In the genomic region with DNA sequence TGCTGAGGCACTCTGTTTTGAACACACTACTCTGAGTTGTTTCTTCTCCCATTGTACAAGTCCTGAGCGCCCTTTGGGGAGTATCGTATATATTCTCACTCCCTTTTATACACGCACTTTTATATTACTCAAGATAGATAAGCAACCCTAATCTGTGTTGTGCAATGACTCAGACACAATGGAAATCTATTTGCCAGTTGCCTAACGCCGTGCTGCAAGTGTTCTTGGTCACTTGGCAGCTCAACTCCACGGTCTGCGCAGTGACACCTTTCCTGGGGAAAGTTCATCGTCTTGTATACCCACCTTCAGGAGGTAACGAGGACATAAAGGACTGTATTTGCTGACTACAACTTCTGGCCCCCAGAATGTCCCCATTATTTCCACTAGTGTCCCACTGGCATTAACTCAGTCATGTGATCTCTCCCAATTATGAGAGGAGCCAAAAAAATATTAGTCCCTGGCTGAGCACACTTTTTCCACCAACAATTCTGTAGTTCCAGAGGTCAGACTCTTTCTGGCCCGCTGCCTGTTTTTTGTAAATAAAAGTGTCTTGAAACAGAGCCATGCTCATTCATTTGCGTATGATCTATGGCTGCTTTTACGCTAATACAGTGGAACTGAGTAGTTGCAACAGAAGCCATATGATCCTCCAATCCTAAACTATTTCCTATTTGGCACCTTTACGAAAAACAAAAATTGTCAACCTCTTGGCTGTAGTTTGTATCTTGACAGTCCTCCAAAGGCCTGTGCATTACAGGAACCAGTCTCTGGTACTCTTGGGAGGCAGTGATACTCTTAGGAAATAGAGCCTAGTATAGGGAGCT, we compare ENCODE assay signal across 8 mouse cellular contexts. TPM values are rescaled to one million over a fixed set of nuclear protein-coding genes. Genes with fewer than 3 reads are reported as not detected.
DNase-seq lines count a peak whose midpoint lies in the region; TF ChIP-seq lines count a peak whose summit lies in the region.

No protein-coding gene starts in this region.

- peak overlapping the region; percentile 58 for H3K4me3 ChIP-seq in gastrocnemius, adult 2 months

- H3K27ac ChIP-seq in gastrocnemius, adult 2 months = peak overlapping the region; percentile 70

- intact Hi-C loops in gastrocnemius, adult 2 months (cut with DNase I) = no loop called here
- intact Hi-C loops in gastrocnemius, postnatal 14 days (cut with DNase I; ENCODE audit: low total_unique reads) = no loop called here

- TF ChIP-seq CTCF in gastrocnemius, adult 2 months (IDR thresholded peaks at IDR 0.05) = no peak

- no peak for DNase-seq in gastrocnemius, adult 2 months
- no peak for DNase-seq in gastrocnemius, postnatal 14 days
- peak; percentile 50 to 63 for DNase-seq in cerebellum, postnatal 10 days
- DNase-seq in kidney, adult 8-10 months = peak; percentile 69 to 76
- DNase-seq in lung, postnatal 25 days (ENCODE audit: low spot score) = peak; percentile 58
- no peak for DNase-seq in retina, embryonic 14.5 days (ENCODE audit: low spot score)
- DNase-seq in thymus, postnatal 25 days = no peak
- no peak for DNase-seq in B cell, adult 2 months

RNA-seq across cellular contexts. Expression of a gene that starts 35.1 kb away (rescaled TPM):
- 10 to 100 TPM; 41.9 to 48.9 TPM for total RNA-seq in gastrocnemius, adult 2 months (2021)
- total RNA-seq in gastrocnemius, postnatal 14 days (2021) = 10 to 100 TPM; 63.1 to 75.1 TPM

Comparison
In these comparisons a context has a peak if more than half of its experiments do, and no peak if none do; other contexts are left out.
1. DNase-seq: peak in cerebellum, postnatal 10 days (2 of 2), kidney, adult 8-10 months (2 of 2) and lung, postnatal 25 days (single experiment); none in gastrocnemius, adult 2 months (single experiment), gastrocnemius, postnatal 14 days (single experiment), retina, embryonic 14.5 days (single experiment), thymus, postnatal 25 days (single experiment) and B cell, adult 2 months (0 of 2).